Mouse (Mus musculus) forebrain, embryonic 16.5 days (tissue): ENCODE results near the gene Atg4a. TPM values are rescaled to one million over a fixed set of nuclear protein-coding genes. Genes with fewer than 3 reads are reported as not detected.
A peak's percentile ranks its signal among the peaks of the same experiment; 100 is the strongest.

Experiments
- ATAC-seq: fragments of 200-750 bp; cut with Nextera tagmentation; 2 replicates; pipeline ENCODE4 v1.8.0; 2017; ENCODE audit warnings: mild to moderate bottlenecking, moderate library complexity
- H3K27ac ChIP-seq: fragments of 300-500 bp; sonication (generic); 2 replicates; pipeline ENCODE4 v1.5.1; 2014; ENCODE audit warnings: low read length, control low read depth
- H3K27me3 ChIP-seq: fragments of 300-500 bp; sonication (generic); replicated peaks from 2 replicates; pipeline ENCODE4 v1.6.1; 2014; ENCODE audit warnings: low read length; ENCODE audit not compliant: control insufficient read depth, insufficient read depth
- H3K36me3 ChIP-seq: fragments of 300-500 bp; sonication (generic); 2 replicates; pipeline ENCODE4 v1.6.1; 2014; ENCODE audit not compliant: control insufficient read depth, insufficient read depth
- H3K4me1 ChIP-seq: fragments of 300-500 bp; sonication (generic); replicated peaks from 2 replicates; pipeline ENCODE4 v1.6.1; 2014; ENCODE audit warnings: low read length; ENCODE audit not compliant: control insufficient read depth, insufficient read depth
- H3K4me2 ChIP-seq: fragments of 300-500 bp; sonication (generic); 2 replicates; pipeline ENCODE4 v1.6.1; 2014; ENCODE audit warnings: mild to moderate bottlenecking, low read length, control low read depth
- H3K4me3 ChIP-seq: fragments of 300-500 bp; sonication (generic); replicated peaks from 2 replicates; pipeline ENCODE4 v1.5.1; 2014; ENCODE audit warnings: mild to moderate bottlenecking, low read length, control low read depth
- H3K9ac ChIP-seq: fragments of 300-500 bp; sonication (generic); replicated peaks from 2 replicates; pipeline ENCODE4 v1.6.1; 2014; ENCODE audit warnings: low read depth, low read length, control low read depth
- H3K9me3 ChIP-seq: fragments of 300-500 bp; sonication (generic); 2 replicates; pipeline ENCODE4 v1.6.1; 2016; ENCODE audit warnings: low read length; ENCODE audit not compliant: control insufficient read depth
- WGBS: fragments of 180-500 bp; shearing (Covaris S2); extraction: QIAGEN DNeasy Blood & Tissue Kit; methylation state at CpG from one replicate; pipeline ENCODE4 v1.1.7; 2014; 5-methylcytosine and 5-hydroxymethylcytosine counted together
- polyA plus RNA-seq: library from polyadenylated mRNA; unstranded; fragments of >200 nt; fragmentation: Nextera tagmentation; extraction: Ambion mirVana; gene quantifications from 2 replicates; pipeline ENCODE4 v1.2.1, GENCODE M21; 2015

The Atg4a gene
- polyA plus RNA-seq, 1 experiment from 2014 or later = 11.3 TPM

GRCm38 (mm10) chrX:141150290-141150689 is 193.6 kb downstream of the Atg4a start:
- no peak overlapping the region for H3K4me2 ChIP-seq
- 0 out of 2 replicates have a peak, but pooled peaks have one; percentile 63 for ATAC-seq
- H3K27ac ChIP-seq = no peak overlapping the region

GRCm38 (mm10) chrX:141151182-141151581 is 194.5 kb downstream of the Atg4a start:
- no peak overlapping the region for H3K9ac ChIP-seq
- H3K4me2 ChIP-seq = no peak overlapping the region
- no peaks in the 10 kb centered on the region; the same call in 1 of the 2 replicates for H3K27me3 ChIP-seq
- no peaks in the 10 kb centered on the region for H3K36me3 ChIP-seq
- H3K4me3 ChIP-seq = no peak overlapping the region
- H3K4me1 ChIP-seq = no peaks in the 10 kb centered on the region
- ATAC-seq = no peak
- no peaks in the 10 kb centered on the region for H3K9me3 ChIP-seq
- no peak overlapping the region for H3K27ac ChIP-seq

More at GRCm38 (mm10) chrX:141150290-141150689, 193.6 kb downstream of the Atg4a start:
- Histone ChIP-seq H3K4me3 (no peak overlapping the region), H3K9me3 (no peaks in the 10 kb centered on the region), H3K4me1 (no peaks in the 10 kb centered on the region), H3K36me3 (no peaks in the 10 kb centered on the region), H3K27me3 (no peaks in the 10 kb centered on the region; the same call in 1 of the 2 replicates), H3K9ac (no peak overlapping the region)

DNA sequence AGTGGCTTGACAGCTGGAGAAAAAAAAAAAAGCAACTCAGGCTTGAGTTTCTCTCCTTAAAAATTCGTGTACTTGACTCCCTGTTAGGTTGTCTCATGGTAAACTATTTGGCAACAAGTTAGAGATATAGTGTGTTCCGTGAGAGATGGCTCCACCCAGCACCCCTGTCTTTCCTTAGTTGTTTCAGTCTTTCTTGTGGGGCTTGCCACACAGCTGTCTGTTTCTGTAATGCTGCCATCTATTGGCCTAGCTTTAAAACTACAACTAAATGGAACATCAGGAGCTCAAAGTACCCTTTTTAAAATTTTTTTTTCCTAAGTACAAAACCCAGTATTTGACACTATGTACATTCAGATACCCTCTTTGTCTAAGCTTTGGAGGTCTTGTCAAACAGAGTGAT is 200.0 kb downstream of the Atg4a start:
- Histone ChIP-seq H3K4me1 (no peaks in the 10 kb centered on the region), H3K27me3 (no peaks in the 10 kb centered on the region), H3K9me3 (no peaks in the 10 kb centered on the region), H3K4me3 (no peak overlapping the region), H3K36me3 (no peaks in the 10 kb centered on the region), H3K4me2 (no peak overlapping the region), H3K27ac (no peak overlapping the region), H3K9ac (no peak overlapping the region)
- WGBS = 15% methylated on average over 2 of the region's 2 CpGs
- ATAC-seq = no peak

GRCm38 (mm10) chrX:141157626-141158025 is 200.9 kb downstream of the Atg4a start:
- H3K9ac ChIP-seq = no peak overlapping the region
- ATAC-seq = no peak
- H3K27ac ChIP-seq = no peak overlapping the region
- no peaks in the 10 kb centered on the region for H3K27me3 ChIP-seq
- no peak overlapping the region for H3K4me3 ChIP-seq
- H3K9me3 ChIP-seq = no peaks in the 10 kb centered on the region
- WGBS = 67% methylated on average over 4 of the region's 4 CpGs
- H3K4me1 ChIP-seq = no peaks in the 10 kb centered on the region
- H3K36me3 ChIP-seq = no peaks in the 10 kb centered on the region
- H3K4me2 ChIP-seq = no peak overlapping the region

DNA sequence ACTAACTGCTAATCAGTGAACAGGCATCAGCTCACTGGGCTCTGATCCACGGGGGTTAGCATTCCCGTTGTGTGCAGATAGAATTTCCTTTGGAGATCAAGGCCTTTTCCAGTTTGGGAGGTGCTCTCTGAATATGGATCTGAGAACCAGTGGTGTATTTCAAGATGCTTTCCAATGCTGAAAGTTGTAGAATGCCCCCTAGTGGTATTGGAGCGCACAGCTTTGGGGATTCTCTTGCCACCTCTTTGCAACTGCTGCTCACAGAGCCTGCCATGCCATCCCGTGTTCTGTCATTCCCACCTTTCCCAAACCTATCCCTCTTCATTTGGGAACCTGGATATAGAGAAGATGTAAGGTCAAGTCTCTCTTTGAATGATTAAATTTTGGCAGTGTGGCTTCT is 201.5 kb downstream of the Atg4a start:
- Histone ChIP-seq H3K36me3 (no peaks in the 10 kb centered on the region), H3K27me3 (no peaks in the 10 kb centered on the region), H3K4me1 (no peaks in the 10 kb centered on the region), H3K4me3 (no peak overlapping the region), H3K4me2 (no peak overlapping the region), H3K9ac (no peak overlapping the region), H3K27ac (no peak overlapping the region), H3K9me3 (no peaks in the 10 kb centered on the region)
- no peak for ATAC-seq
- 40% methylated on average over 4 of the region's 4 CpGs for WGBS

DNA sequence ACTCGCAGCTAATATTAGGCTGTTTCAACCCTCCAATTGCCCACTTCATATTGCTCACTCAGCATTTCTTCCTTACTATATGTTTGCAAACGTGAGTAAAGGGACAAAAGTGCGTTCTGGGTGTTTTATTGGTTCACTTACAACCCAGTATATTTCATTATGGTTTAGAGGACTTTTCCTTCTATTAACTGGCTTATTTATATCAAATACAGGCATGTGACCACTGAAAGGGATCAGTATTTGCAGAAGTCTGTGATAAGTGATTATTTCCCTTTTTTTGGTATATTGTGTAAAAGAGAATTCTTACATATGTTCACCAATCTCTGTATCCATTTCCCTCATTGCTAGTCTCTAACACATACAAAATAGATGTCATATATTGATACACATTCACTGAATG is 203.7 kb downstream of the Atg4a start:
- Histone ChIP-seq H3K4me1 (no peaks in the 10 kb centered on the region), H3K27me3 (no peaks in the 10 kb centered on the region), H3K4me2 (no peak overlapping the region), H3K27ac (no peak overlapping the region), H3K9ac (no peak overlapping the region), H3K9me3 (no peaks in the 10 kb centered on the region), H3K4me3 (no peak overlapping the region), H3K36me3 (no peaks in the 10 kb centered on the region)
- WGBS = 73% methylated on average over 3 of the region's 3 CpGs
- no peak for ATAC-seq

GRCm38 (mm10) chrX:141165067-141165466 is 208.4 kb downstream of the Atg4a start:
- 95% methylated on average over 4 of the region's 4 CpGs for WGBS

DNA sequence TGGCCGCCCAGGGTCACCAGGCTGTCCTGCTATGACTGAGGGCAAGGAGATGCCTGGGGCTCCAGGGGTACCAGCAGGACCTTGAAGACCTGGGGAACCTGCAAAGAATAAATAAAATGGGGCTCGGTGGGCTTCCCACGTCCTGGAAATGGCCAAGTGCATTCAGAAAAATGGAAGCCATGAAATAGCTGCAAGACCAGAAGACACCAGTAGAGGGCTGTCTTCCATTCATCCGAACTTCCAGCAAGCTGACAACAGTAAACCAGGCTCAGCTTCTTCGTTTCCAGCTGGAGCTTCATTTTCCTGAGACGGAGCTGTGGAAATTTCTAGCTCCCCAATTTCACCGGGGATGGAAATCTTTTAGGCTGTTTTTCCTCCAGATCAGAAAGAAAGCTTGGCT is 218.6 kb downstream of the Atg4a start:
- Histone ChIP-seq H3K27me3 (peaks cover 3% of the 10 kb centered on the region; the same call in 1 of the 2 replicates), H3K27ac (no peak overlapping the region), H3K9ac (no peak overlapping the region), H3K4me2 (no peak overlapping the region), H3K9me3 (no peaks in the 10 kb centered on the region), H3K36me3 (no peaks in the 10 kb centered on the region), H3K4me3 (no peak overlapping the region), H3K4me1 (no peaks in the 10 kb centered on the region)
- WGBS = 42% methylated on average over 7 of the region's 7 CpGs
- no peak for ATAC-seq

More at GRCm38 (mm10) chrX:141165067-141165466, 208.4 kb downstream of the Atg4a start:
- Histone ChIP-seq H3K36me3 (no peaks in the 10 kb centered on the region), H3K9me3 (no peaks in the 10 kb centered on the region), H3K27me3 (0 out of 2 replicates have a peak, but pooled peaks cover 2% of the 10 kb centered on the region), H3K4me2 (no peak overlapping the region), H3K9ac (no peak overlapping the region), H3K4me1 (no peaks in the 10 kb centered on the region), H3K4me3 (no peak overlapping the region), H3K27ac (no peak overlapping the region)
- ATAC-seq = no peak

DNA sequence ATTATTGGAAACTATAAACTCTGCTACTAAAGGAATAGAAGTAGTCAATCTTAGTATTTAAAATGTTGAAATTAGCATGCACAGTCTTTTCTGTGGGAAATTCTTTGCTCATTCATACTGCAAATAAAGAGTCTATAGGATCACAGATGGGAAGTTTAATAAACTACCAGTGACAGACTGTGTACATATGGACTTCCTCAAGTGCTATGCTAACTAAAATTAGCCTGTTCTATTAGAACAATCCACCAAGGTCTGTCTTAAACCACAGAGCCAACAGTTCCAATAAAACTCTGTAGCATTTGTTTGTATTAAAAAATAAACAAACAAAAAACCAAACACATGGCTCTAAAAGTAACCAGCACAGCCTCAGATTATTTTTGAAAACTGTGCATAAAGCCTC is 238.3 kb downstream of the Atg4a start:
- H3K4me2 ChIP-seq = no peak overlapping the region
- no peak for ATAC-seq
- H3K9me3 ChIP-seq = no peaks in the 10 kb centered on the region
- H3K4me1 ChIP-seq = no peaks in the 10 kb centered on the region
- no peak overlapping the region for H3K4me3 ChIP-seq
- H3K36me3 ChIP-seq = no peaks in the 10 kb centered on the region
- H3K9ac ChIP-seq = no peak overlapping the region
- H3K27me3 ChIP-seq = no peaks in the 10 kb centered on the region
- H3K27ac ChIP-seq = no peak overlapping the region

DNA sequence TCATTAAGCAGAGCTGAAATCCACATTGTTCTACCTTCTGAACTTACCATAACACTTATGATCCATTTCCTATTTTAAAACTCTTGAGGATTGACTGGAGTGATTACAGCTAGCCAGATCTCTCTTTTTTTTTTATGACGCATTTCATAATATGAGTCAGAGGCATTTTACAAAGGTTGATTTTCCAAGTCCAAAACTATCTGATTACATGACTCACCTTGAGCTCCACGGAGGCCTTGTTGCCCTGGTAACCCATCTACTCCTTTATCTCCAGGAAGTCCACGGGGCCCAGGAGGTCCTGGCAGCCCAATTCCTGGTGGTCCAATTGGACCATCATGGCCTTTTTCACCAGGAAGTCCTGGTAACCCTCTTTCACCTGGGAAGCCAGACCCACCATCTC is 242.3 kb downstream of the Atg4a start:
- no peak for ATAC-seq
- no peaks in the 10 kb centered on the region for H3K36me3 ChIP-seq
- no peaks in the 10 kb centered on the region for H3K27me3 ChIP-seq
- no peak overlapping the region for H3K4me3 ChIP-seq
- no peak overlapping the region for H3K27ac ChIP-seq
- no peak overlapping the region for H3K9ac ChIP-seq
- H3K9me3 ChIP-seq = no peaks in the 10 kb centered on the region
- H3K4me1 ChIP-seq = no peaks in the 10 kb centered on the region
- WGBS = 80% methylated on average over 3 of the region's 3 CpGs
- H3K4me2 ChIP-seq = no peak overlapping the region
